Mouse (Mus musculus) CH12.LX (cell line): ENCODE measurements around the gene Mrpl33.

Source experiments
- CTCF ChIP-seq, 2 experiments: IDR thresholded peaks in 1 of 2; conservative IDR thresholded peaks in 1 of 2; 2 replicates each; pipeline ENCODE4 v1.5.1; 2011 to 2012; ENCODE audit warnings: low read depth in 2 of 2, low read length in 2 of 2, improper control_type of control experiment in 1 of 2, inconsistent platforms in 1 of 2, mild to moderate bottlenecking in 1 of 2, moderate library complexity in 1 of 2
- POLR2A ChIP-seq: IDR thresholded peaks from 2 replicates; pipeline ENCODE4 v1.6.1; 2011; ENCODE audit warnings: low read depth, mild to moderate bottlenecking, improper control_type of control experiment, low read length
- USF1 ChIP-seq: IDR thresholded peaks from 2 replicates; pipeline ENCODE4 v1.6.1; 2014; ENCODE audit warnings: low read depth, mild to moderate bottlenecking, inconsistent platforms, low read length, improper control_type of control experiment
- ZKSCAN1 ChIP-seq: IDR thresholded peaks from 2 replicates; pipeline ENCODE4 v1.6.1; 2012; ENCODE audit warnings: low read depth, inconsistent platforms, low read length, improper control_type of control experiment, borderline replicate concordance

DNA sequence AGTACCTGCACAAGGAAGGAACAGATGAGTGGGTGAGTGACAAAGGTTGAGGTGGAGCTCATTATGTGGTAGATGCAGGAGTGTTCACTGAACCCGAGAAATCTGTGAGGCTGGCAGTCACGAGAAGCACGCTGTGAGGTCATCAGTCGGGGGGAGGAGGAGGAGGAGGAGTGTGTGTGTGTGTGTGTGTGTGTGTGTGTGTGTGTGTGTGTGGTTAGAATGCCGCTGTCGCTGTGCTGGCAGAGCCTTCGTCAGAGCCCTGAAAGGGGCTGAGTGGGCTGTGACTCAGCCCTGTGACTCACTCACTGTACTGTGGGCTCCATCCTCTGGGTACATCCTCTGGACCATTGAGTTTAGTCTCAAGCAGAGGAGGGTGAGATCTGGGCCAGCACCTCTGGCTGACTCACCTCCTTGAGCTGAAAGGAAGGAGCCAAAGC lies 20.2 kb upstream of the Mrpl33 start:
- no peak for TF ChIP-seq POLR2A
- no peak for TF ChIP-seq CTCF (conservative IDR thresholded peaks at IDR 0.05 in 1 of 2, IDR thresholded peaks at IDR 0.05 in 1 of 2; ENCODE audit: low read depth in 2 of 2, low read length in 2 of 2)
- no peak for TF ChIP-seq USF1
- no peak for TF ChIP-seq ZKSCAN1
